In genomic region chr12:111425789-111426460, GRCm38 (mm10) we compare ENCODE assay signal across 8 mouse cellular contexts. TPM values are rescaled to one million over a fixed set of nuclear protein-coding genes. Genes with fewer than 3 reads are reported as not detected.
DNase-seq lines count a peak whose midpoint lies in the region; ATAC-seq and TF ChIP-seq lines count a peak whose summit lies in the region.

No protein-coding gene starts in this region.

- peak; percentile 41 for ATAC-seq in intestine, embryonic 16.5 days
- no peak for ATAC-seq in inflammation-experienced regulatory T-cells, adult 6 months

- H3K27ac ChIP-seq in cortical plate, adult 2 months (ENCODE audit: insufficient read depth, low read length) = no peak overlapping the region
- no peak overlapping the region for H3K27ac ChIP-seq in intestine, embryonic 16.5 days (ENCODE audit: low read length)

- TF ChIP-seq POLR2A in cortical plate, adult 2 months (IDR thresholded peaks at IDR 0.05; ENCODE audit: extremely low read depth, insufficient read depth, low read length) = no peak

- no peaks in the 10 kb centered on the region for H3K36me3 ChIP-seq in intestine, embryonic 16.5 days (ENCODE audit: control insufficient read depth, insufficient read depth, low read length)

- no peak overlapping the region for H3K4me3 ChIP-seq in cortical plate, adult 2 months (ENCODE audit: insufficient read depth, low read length)
- no peak overlapping the region for H3K4me3 ChIP-seq in intestine, embryonic 16.5 days (ENCODE audit: low read length)

- intact Hi-C loops in gastrocnemius, postnatal 14 days (cut with DNase I; ENCODE audit: low total_unique reads) = no loop called here
- intact Hi-C loops in left cerebral cortex, postnatal 25 days (cut with DNase I) = loop anchor here (1.0 to 10.0 kb wide), 4 partner anchors 33 to 219 kb away; no protein-coding TSS in a partner anchor

- H3K27me3 ChIP-seq in intestine, embryonic 16.5 days (replicated peaks; ENCODE audit: control insufficient read depth, insufficient read depth, low read length) = peaks cover 64% of the 10 kb centered on the region

- DNase-seq in adipocyte (ENCODE audit: low spot score) = peak; percentile 87
- peak; percentile 89 for DNase-seq in gastrocnemius, postnatal 14 days
- peak; percentile 90 to 93 for DNase-seq in left cerebral cortex, postnatal 25 days (ENCODE audit: low spot score in 2 of 2)
- DNase-seq in mesoderm, embryonic 11.5 days (ENCODE audit: low read depth, low spot score) = peak; percentile 87
- DNase-seq in right cerebral cortex, postnatal 36 days (ENCODE audit: low spot score in 2 of 2) = peak; percentile 73 to 80

- 18% methylated on average over 29 of the region's 29 CpGs for WGBS in intestine, embryonic 16.5 days

- H3K9ac ChIP-seq in intestine, embryonic 16.5 days (ENCODE audit: low read depth, low read length) = no peak overlapping the region

- TF ChIP-seq CTCF in cortical plate, adult 2 months (IDR thresholded peaks at IDR 0.05; ENCODE audit: extremely low read depth, insufficient read depth, low read length) = peak; percentile 96

- H3K4me2 ChIP-seq in intestine, embryonic 16.5 days (ENCODE audit: low read depth, low read length) = no peak overlapping the region

- H3K9me3 ChIP-seq in intestine, embryonic 16.5 days (ENCODE audit: control insufficient read depth, low read length) = no peaks in the 10 kb centered on the region

- peaks cover 4% of the 10 kb centered on the region; the same call in 1 of the 2 replicates for H3K4me1 ChIP-seq in cortical plate, adult 2 months (ENCODE audit: control insufficient read depth, insufficient read depth, low read length)
- H3K4me1 ChIP-seq in intestine, embryonic 16.5 days (ENCODE audit: control insufficient read depth, insufficient read depth, low read length) = peaks cover 45% of the 10 kb centered on the region

RNA-seq across cellular contexts. Expression of gene Exoc3l4, which starts 9.1 kb away (rescaled TPM):
- 2.4 and 2.5 TPM in 2 replicates for polyA plus RNA-seq in cortical plate, adult 2 months (2012; rRNA removed)
- total RNA-seq in gastrocnemius, postnatal 14 days (2021) = 10 to 100 TPM; 12.8 to 23.8 TPM
- polyA plus RNA-seq in intestine, embryonic 16.5 days (2015; fragmentation: Nextera tagmentation; extraction: Ambion mirVana) = 20.4 and 29.1 TPM in 2 replicates
- 1 to 10 TPM in 1 of 2 experiments, under 1 TPM in 1; 0.85 to 1.3 TPM for total RNA-seq in left cerebral cortex, postnatal 25 days (2021)
- not detected for polyA plus RNA-seq in inflammation-experienced regulatory T-cells, adult 6 months (2017; shearing (Covaris generic))

RNA-seq across cellular contexts. Expression of gene Tnfaip2, which starts 16.3 kb away (rescaled TPM):
- 0.66 and 0.79 TPM in 2 replicates for polyA plus RNA-seq in cortical plate, adult 2 months (2012; rRNA removed)
- total RNA-seq in gastrocnemius, postnatal 14 days (2021) = 10 to 100 TPM; 22.7 to 46.6 TPM
- 2.7 and 3.5 TPM in 2 replicates for polyA plus RNA-seq in intestine, embryonic 16.5 days (2015; fragmentation: Nextera tagmentation; extraction: Ambion mirVana)
- total RNA-seq in left cerebral cortex, postnatal 25 days (2021) = under 1 TPM; 0.53 to 0.66 TPM
- not detected for polyA plus RNA-seq in inflammation-experienced regulatory T-cells, adult 6 months (2017; shearing (Covaris generic))

RNA-seq across cellular contexts. Expression of gene Lbhd2, which starts 19.3 kb away (rescaled TPM):
- 0.45 and 1.4 TPM in 2 replicates for polyA plus RNA-seq in cortical plate, adult 2 months (2012; rRNA removed)
- total RNA-seq in gastrocnemius, postnatal 14 days (2021) = not detected
- polyA plus RNA-seq in intestine, embryonic 16.5 days (2015; fragmentation: Nextera tagmentation; extraction: Ambion mirVana) = 1.2 TPM in 2 replicates
- total RNA-seq in left cerebral cortex, postnatal 25 days (2021) = 1 to 10 TPM; 1.5 to 2.5 TPM
- polyA plus RNA-seq in inflammation-experienced regulatory T-cells, adult 6 months (2017; shearing (Covaris generic)) = 1 to 10 TPM in 1 of 3 experiments, not detected in 2; 3.5 TPM

RNA-seq across cellular contexts. Expression of gene Cdc42bpb, which starts 48.4 kb away (rescaled TPM):
- polyA plus RNA-seq in cortical plate, adult 2 months (2012; rRNA removed) = 195 and 201 TPM in 2 replicates
- 10 to 100 TPM; 32.2 to 34.1 TPM for total RNA-seq in gastrocnemius, postnatal 14 days (2021)
- 30.1 and 32.5 TPM in 2 replicates for polyA plus RNA-seq in intestine, embryonic 16.5 days (2015; fragmentation: Nextera tagmentation; extraction: Ambion mirVana)
- 100 to 1,000 TPM; 133 TPM for total RNA-seq in left cerebral cortex, postnatal 25 days (2021)
- polyA plus RNA-seq in inflammation-experienced regulatory T-cells, adult 6 months (2017; shearing (Covaris generic)) = 1 to 10 TPM in 1 of 3 experiments, under 1 TPM in 2; 0.19 to 1.3 (median 0.67) TPM

RNA-seq across cellular contexts. Expression of gene Gm266, which starts 59.7 kb away (rescaled TPM):
- polyA plus RNA-seq in cortical plate, adult 2 months (2012; rRNA removed) = 6.3 and 9.1 TPM in 2 replicates
- 1 to 10 TPM; 1.7 to 3.4 TPM for total RNA-seq in gastrocnemius, postnatal 14 days (2021)
- polyA plus RNA-seq in intestine, embryonic 16.5 days (2015; fragmentation: Nextera tagmentation; extraction: Ambion mirVana) = 11.7 and 12.2 TPM in 2 replicates
- 1 to 10 TPM; 3.2 to 4.5 TPM for total RNA-seq in left cerebral cortex, postnatal 25 days (2021)
- polyA plus RNA-seq in inflammation-experienced regulatory T-cells, adult 6 months (2017; shearing (Covaris generic)) = not detected
